Mouse (Mus musculus) urinary bladder, postnatal 4 days (tissue): ENCODE data around the gene Rpl32.

Source experiments
- DNase-seq, 2 experiments: peaks; one replicate each; pipeline ENCODE4 v3.0.0; 2021 to 2022; ENCODE audit warnings: low spot score in 2 of 2

Rpl32 gene

GRCm38 (mm10) chr6:115767357-115767756, 41.2 kb downstream of the Rpl32 start:
- no peak for DNase-seq

GRCm38 (mm10) chr6:115764179-115764578, 44.4 kb downstream of the Rpl32 start:
- peak; percentile 66 to 71 for DNase-seq

GRCm38 (mm10) chr6:115761995-115762756, 46.4 kb downstream of the Rpl32 start, which contains the start of gene Tmem40:
TSS of gene Tmem40 (minus strand) at chr6:115762410.
- DNase-seq, result no peak

DNA sequence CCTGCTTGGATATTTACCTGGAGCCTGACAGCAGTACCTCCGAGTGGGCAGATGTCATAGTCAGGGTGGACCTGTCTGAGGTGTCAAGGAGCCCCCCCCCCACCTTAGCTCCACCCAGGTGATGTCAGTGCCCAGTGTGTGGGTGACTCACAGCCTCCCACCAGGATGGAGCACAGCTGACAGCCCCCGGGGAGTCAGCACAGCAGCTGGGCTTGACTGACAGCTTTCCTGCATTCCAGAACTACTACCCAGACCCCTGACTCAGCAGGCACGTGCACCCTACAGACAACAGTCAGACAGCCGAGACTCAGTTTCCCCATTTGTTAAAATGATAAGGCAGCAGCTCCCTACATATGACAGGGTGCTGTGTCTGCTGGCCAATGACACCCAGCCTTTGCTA, 47.6 kb downstream of the Rpl32 start:
- DNase-seq, result no peak

- no peak for DNase-seq
Observed at GRCm38 (mm10) chr6:115760137-115760536, 48.4 kb downstream of the Rpl32 start.

DNA sequence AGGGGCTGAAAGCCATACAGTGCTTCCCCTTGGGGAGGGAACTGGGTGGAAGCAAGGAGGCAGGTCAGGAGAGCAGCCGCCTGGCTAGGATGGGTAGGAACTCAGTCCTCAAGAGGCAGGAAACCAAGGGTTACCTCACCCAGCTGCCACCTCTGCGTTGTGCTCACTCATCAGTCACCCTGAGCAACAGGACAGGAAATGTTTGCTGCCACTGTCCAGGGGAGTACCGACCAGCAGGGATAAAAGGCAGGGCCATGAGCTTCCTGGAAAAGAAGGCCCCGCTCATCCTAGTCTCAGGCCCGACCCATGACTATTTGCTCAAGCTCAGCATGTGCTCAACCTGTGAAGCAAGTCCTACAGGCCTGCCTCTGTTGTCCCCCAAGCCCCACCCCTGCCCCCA, 49.1 kb downstream of the Rpl32 start:
- no peak for DNase-seq

DNA sequence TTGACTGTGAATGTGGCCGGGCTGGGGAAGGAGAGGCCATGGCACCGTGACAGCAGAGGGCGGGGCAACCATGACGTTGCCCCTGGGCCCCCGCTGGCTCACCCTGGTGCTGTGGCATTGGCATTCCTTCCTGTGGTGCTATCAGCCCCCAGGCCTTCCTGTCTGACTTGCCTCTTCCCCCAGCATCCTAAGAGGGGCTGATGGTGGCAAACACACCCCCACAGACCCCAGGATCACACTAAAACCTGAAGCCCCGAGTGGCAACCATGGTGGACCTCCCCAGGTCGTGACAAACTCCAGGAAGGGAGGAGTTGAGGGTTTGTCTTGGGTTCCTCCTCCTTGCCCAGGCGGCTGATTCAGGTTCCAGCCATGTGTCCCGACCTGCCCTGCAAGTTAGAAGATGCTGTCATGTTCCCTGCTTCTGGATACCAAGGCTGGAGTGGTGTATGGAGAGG, 49.5 kb downstream of the Rpl32 start:
- peak in 1 of 2 experiments; percentile 48 for DNase-seq

- DNase-seq, result no peak
Observed at GRCm38 (mm10) chr6:115755536-115755935, 53.0 kb downstream of the Rpl32 start.
